Mouse (Mus musculus): ENCODE results near the gene Tbc1d9b.
"Not testable (repeated sequence)": the region's sequence is repeated elsewhere in the genome, so short reads cannot be mapped to it uniquely, and the experiment has no call there.

Gene Tbc1d9b

GRCm38 (mm10) chr11:50130811-50131766 is at the start of gene Tbc1d9b:
Tbc1d9b (plus strand) TSS chr11:50131396.
- peak; percentile 94 for DNase-seq

- no peak for DNase-seq
Measured at GRCm38 (mm10) chr11:50086211-50086610, 45.0 kb upstream of the Tbc1d9b start.

- no peak for DNase-seq
Measured at GRCm38 (mm10) chr11:50089840-50090239, 41.4 kb upstream of the Tbc1d9b start.

- no peak for DNase-seq
Measured at GRCm38 (mm10) chr11:50090982-50091675, 40.1 kb upstream of the Tbc1d9b start.

- DNase-seq: no peak
Measured at GRCm38 (mm10) chr11:50091681-50092080, 39.5 kb upstream of the Tbc1d9b start.

- DNase-seq: no peak
Measured at GRCm38 (mm10) chr11:50095661-50096060, 35.5 kb upstream of the Tbc1d9b start.

- no peak for DNase-seq
Measured at GRCm38 (mm10) chr11:50097091-50097490, 34.1 kb upstream of the Tbc1d9b start.

- no peak for DNase-seq
Measured at GRCm38 (mm10) chr11:50098961-50099481, 32.2 kb upstream of the Tbc1d9b start.

- DNase-seq: peak; percentile 47
Measured at GRCm38 (mm10) chr11:50099692-50100091, 31.5 kb upstream of the Tbc1d9b start.

- DNase-seq: no peak
Measured at GRCm38 (mm10) chr11:50100548-50101307, 30.5 kb upstream of the Tbc1d9b start.

GRCm38 (mm10) chr11:50101962-50102361 is 29.2 kb upstream of the Tbc1d9b start:
- DNase-seq: not testable (repeated sequence)

GRCm38 (mm10) chr11:50104016-50104415 is 27.2 kb upstream of the Tbc1d9b start:
- DNase-seq: no peak

GRCm38 (mm10) chr11:50105237-50105636 is 26.0 kb upstream of the Tbc1d9b start:
- no peak for DNase-seq

GRCm38 (mm10) chr11:50106024-50106423 is 25.2 kb upstream of the Tbc1d9b start:
- no peak for DNase-seq

- DNase-seq: peak; percentile 57
Measured at GRCm38 (mm10) chr11:50108823-50109244, 22.4 kb upstream of the Tbc1d9b start.

- DNase-seq: peak; percentile 83
Measured at GRCm38 (mm10) chr11:50114329-50114728, 16.9 kb upstream of the Tbc1d9b start.

GRCm38 (mm10) chr11:50122631-50123081 is 8.5 kb upstream of the Tbc1d9b start:
- DNase-seq: no peak

- no peak for DNase-seq
Measured at GRCm38 (mm10) chr11:50127781-50128180, 3.4 kb upstream of the Tbc1d9b start.

- no peak for DNase-seq
Measured at GRCm38 (mm10) chr11:50131801-50132201, 605 bp downstream of the Tbc1d9b start.

- no peak for DNase-seq
Measured at GRCm38 (mm10) chr11:50132265-50132664, 1.1 kb downstream of the Tbc1d9b start.

- no peak for DNase-seq
Measured at GRCm38 (mm10) chr11:50134136-50134859, 3.1 kb downstream of the Tbc1d9b start.

Measured in kidney, postnatal 14 days (tissue).